Mouse (Mus musculus): Measurements from ENCODE around the gene Bcl2a1b.
"Not testable (repeated sequence)": the region's sequence is repeated elsewhere in the genome, so short reads cannot be mapped to it uniquely, and the experiment has no call there.

The Bcl2a1b gene

DNA sequence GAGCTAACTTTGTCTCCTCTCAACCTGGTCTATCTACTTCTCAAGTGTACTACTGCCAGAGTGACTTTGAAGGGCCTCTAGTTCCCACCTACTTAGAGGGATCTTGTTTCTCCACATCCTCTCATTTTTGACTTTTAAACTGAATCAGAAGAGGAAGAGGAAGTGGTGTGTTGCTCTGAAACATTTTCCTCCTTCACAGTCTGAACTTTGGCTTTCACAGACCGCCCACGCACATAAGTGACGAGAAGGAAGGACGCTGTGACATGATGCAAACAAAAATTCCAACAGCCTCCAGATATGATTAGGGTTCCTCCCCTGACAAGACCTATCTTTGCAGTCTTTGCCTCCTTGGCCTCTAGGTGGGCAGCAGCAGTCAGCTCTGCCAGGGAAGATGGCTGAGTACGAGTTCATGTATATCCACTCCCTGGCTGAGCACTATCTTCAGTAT, at the start of gene Bcl2a1b, which contains the start of gene Gm29094:
TSS of gene Bcl2a1b (plus strand) at position 241 of the 448 bp plus-strand sequence.
TSS of gene Gm29094 (plus strand) at position 411 of the 448 bp plus-strand sequence.
- DNase-seq (ENCODE audit: low spot score), result not testable (repeated sequence)

GRCm38 (mm10) chr9:89172539-89172938, 26.5 kb upstream of the Bcl2a1b start:
- not testable (repeated sequence) for DNase-seq (ENCODE audit: low spot score)

DNA sequence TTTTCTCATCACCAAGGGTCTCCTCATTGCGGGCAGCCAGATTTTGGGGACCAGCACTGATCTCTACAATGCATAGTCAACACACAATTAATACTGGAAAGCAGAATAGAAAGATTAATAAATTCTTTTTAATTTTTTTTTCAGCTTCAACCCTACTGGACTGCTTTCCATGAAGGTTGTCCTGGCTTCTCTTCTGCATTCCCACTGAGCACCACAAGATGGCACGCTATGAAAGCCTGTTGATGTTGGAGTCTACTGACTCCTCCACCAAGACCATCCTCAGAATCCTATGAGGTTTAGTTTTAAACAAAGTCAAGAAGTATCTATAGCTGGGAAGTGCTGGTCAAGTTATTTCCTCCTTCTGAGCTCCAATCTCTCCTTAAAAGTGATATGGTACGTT, 20.2 kb upstream of the Bcl2a1b start:
- peak; percentile 39 for DNase-seq (ENCODE audit: low spot score)

DNA sequence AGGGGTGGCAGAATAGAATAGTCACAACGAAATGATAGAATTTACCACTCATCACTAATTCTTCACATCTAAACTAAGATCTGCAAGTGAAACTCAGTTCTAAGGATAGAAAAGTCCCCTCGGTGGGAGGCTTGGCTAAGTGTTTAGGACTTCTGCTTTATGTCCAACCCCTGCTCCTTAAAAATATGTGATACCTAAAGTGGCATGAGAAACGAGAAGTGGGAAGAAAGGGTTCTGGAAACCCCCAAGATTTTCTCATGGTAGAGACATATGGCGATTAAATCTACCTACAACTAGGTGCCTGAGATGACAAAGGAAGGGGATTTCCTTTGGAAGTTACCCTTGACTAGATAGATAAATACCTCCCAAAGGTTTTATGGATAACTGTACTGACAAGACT, 19.5 kb upstream of the Bcl2a1b start:
- not testable (repeated sequence) for DNase-seq (ENCODE audit: low spot score)

DNA sequence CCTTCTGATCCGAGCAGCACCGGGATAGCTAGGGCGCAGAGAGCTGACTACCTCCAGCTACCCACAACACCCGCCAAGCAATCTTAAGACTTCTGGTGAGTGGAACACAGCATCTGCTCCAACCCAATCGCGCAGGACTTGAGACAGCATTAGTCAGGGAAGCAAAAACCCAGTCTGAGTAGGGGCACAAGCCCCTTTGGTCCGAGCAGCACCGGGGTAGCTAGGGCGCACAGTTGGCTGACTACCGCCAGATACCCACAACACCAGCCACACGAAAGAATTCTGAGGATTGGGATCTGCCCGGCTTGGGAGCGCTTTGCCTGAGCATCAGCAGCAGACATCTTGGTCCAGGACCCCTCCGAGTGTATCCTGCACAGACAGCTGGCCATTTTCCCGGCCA, 12.0 kb upstream of the Bcl2a1b start:
- not testable (repeated sequence) for DNase-seq (ENCODE audit: low spot score)

DNA sequence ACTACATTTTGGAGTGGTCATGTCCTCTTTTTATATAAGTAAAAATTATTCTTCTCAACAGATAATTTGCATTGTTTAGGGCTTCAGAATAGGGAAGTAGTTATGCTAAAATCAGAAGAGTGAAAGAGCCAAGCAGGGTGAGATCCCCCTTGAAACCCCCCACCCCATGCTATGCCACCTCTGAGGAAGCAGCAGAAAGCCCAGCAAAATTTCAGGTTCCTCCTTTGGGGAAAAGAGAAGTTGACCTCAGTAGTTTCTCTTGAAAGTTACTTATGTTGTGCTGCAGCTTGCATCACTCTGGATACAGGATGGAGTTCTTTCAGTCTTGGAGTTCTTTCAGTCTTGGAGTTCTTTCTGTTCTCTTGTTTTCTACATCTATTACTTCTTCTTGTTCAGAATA, 3.5 kb upstream of the Bcl2a1b start:
- DNase-seq (ENCODE audit: low spot score), result not testable (repeated sequence)

DNA sequence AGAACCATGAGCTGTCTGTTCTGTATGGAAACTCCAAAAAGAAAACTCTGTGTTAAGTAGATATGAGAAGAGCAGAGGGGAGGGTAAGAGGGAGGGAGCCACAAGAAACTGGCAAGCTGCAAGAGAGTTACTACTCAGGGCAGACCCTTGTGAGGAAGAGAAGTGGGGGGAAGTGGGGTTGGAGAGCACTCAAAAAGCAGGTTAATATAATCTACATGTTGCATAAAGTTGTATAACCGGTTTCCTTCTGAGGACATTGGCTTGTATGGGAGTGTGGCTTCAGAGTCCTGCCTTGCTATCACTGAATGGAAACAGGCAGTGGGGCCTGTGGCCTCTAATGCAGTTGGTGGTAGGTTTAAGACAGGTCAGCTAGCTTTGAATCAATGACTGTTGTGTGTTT, 1.5 kb upstream of the Bcl2a1b start:
- not testable (repeated sequence) for DNase-seq (ENCODE audit: low spot score)

DNA sequence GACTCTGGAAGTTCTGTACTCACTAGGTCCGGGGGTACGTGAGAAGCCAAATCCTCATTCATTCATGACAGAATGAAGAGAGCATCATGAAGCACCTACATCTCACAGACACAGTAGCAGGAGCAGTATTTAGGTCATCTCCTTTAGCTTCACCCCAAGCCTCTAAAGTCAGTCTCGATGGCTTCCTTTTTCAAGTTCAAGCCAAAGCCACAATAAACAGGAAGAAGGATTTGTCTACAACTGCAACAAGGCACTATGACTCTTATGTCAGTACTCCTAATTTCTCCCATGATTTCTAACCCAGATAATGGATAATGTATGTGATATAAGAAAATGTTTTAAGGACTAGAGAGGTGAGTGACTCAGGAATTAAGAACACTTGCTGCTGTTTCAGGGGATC, 660 bp upstream of the Bcl2a1b start:
- not testable (repeated sequence) for DNase-seq (ENCODE audit: low spot score)

DNA sequence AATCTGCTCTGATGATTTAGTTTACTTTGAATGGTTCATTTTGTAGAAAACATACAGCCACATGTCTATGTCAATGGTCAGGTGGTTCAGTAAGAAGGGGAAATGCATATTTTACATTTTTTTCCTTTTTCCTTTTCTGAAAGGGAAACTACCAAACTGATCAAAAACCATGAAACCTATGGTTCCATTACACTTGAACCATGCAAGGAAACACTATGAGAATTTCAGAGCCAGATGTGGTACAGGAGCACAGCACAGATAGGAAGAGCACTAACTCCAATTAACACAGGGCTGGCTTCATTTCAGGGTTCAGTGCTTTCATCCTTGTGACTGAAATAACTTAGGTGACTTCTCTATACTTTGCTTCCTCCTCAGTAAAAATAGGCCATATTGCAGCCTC, 3.2 kb downstream of the Bcl2a1b start:
- not testable (repeated sequence) for DNase-seq (ENCODE audit: low spot score)

GRCm38 (mm10) chr9:89208939-89209338, 9.9 kb downstream of the Bcl2a1b start:
- not testable (repeated sequence) for DNase-seq (ENCODE audit: low spot score)

- not testable (repeated sequence) for DNase-seq (ENCODE audit: low spot score)
Observed at GRCm38 (mm10) chr9:89210353-89211064, 11.5 kb downstream of the Bcl2a1b start, which contains the start of gene Mthfs. Mthfs (plus strand) TSS chr9:89210676.

DNA sequence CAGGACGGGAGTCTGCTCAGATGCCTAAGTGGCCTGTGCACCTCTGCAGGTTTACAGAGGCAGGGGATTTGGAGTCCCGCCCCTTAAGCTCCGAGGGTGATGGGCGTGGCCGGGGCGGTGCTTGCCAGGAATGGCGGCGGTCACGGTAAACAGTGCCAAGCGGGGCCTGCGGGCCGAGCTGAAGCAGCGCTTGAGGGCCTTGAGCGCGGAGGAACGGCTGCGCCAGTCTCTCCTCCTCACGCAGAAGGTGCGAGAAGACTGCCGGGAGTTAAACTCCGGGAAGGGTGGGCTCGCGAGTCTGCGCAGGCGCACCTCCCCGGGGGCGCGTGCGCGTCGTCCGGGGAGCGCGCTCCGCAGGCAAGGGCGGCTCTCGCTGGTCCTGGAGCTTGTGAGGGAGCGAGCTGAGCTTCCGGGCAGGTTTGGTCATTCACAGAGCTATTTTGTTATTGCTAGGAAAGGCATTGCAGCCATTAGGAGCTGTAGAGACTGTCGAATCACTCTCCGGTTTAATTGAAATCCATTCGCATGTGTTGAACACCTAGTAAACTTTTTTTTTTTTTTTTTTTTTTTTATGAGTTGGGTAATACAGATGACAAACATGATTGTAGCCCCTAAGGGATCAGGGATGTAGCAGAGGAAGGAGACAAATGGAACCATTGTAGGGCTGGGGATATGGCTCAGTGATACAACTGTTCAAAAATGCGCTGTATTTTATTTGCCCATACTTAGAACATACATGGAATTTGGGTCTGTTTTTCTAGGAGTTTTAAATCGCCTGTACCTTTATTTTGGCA, 12.3 kb downstream of the Bcl2a1b start:
- peak; percentile 95 for DNase-seq (ENCODE audit: low spot score)

DNA sequence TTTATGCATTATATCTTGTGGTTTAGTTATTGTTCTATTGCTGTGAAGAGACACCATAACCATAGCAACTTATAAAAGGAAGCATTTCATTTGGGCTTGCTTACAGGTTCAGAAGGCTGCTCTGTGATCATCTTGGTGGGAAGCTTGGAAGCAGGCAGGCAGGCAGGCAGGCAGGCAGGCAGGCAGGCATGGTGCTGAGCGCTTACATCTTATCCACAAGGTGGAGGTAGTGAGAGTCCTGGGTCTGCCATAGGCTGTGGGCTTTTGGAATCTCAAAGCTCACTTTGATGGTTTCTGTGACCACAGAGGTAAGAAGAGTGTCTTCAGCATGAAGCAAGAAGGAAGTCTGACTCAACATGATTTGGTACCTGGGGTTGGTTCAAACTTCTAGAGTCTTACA, 13.4 kb downstream of the Bcl2a1b start:
- DNase-seq (ENCODE audit: low spot score), result not testable (repeated sequence)

DNA sequence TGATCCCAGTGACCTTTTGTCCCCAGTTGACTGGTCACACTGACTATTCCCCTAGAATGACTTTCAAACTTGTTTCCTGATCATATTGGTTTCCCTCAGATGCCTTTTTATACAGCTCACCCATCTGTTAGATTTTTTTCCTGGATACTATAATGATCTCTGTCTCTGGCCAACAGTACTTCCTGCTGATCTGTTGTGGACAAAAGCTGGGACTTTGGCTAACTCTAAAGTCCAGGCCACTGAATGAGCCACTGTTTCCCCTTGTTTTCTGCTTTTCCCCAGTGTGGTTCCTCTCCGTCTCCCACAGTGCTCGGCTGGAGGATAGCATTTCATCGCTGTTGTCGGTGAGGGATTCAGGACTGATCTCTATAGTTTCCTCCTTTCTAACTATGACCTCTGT, 19.2 kb downstream of the Bcl2a1b start:
- DNase-seq (ENCODE audit: low spot score), result not testable (repeated sequence)

DNA sequence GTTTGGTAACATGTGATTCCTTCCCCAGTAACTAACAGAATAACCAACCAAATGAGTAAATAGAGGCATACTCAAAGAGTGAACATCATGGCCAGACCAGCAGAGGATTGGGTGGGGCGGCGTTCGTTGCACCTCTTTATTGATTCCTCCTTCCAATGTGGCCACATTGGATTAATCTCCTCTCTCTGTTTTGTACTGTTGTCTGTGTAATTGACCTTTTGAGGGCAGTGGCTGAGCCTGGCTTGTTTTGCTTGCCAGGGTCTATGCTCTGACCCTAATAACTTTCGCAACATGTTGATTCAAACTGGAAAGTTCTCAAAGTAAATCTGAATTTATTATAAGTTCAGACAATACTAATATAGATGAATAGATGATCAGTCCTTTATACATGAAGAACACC, 20.7 kb downstream of the Bcl2a1b start:
- not testable (repeated sequence) for DNase-seq (ENCODE audit: low spot score)

- DNase-seq (ENCODE audit: low spot score), result not testable (repeated sequence)
Observed at GRCm38 (mm10) chr9:89220704-89221287, 21.8 kb downstream of the Bcl2a1b start.

GRCm38 (mm10) chr9:89226071-89226470, 27.1 kb downstream of the Bcl2a1b start:
- DNase-seq (ENCODE audit: low spot score), result no peak

DNA sequence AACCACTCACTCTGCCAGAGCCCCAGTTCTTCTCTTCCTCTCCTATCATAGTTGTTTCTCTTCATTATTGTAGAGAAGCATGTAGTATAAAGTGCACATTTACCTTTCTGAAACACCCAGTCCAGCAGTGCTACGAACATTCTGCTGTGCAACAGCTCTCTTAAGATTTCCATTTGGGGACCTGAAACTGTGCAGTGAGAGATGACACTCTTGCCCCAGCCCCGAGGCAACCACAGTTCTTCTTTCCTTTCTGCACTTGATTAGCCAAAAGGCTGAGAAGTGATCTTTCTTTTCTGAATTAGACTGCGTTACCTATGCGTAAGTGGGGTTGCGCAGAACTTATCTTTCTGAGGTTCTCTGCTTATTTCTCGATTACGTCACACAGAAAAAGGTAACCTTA, 29.1 kb downstream of the Bcl2a1b start:
- no peak for DNase-seq (ENCODE audit: low spot score)

GRCm38 (mm10) chr9:89230897-89231497, 32.0 kb downstream of the Bcl2a1b start:
- not testable (repeated sequence) for DNase-seq (ENCODE audit: low spot score)

DNA sequence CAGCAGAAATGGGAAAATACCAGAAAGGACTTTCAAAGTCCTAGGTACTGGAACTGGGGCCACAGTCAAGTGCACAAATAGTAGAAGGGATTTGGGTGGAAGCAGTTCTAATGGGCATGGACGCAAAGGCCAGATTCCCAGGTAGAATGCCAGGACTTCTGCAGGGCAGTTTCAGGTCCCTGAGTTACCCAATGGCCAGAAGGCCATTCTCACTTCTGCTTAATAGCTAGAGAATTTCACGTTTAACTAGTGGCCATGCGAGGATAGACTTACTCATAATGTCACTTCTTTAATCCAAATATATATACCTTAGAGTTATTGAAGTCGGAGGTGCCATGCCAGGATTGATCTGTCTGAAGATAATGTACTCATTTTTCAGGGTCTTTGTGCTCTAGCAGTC, 38.1 kb downstream of the Bcl2a1b start:
- DNase-seq (ENCODE audit: low spot score), result not testable (repeated sequence)

GRCm38 (mm10) chr9:89238976-89239505, 40.0 kb downstream of the Bcl2a1b start:
- not testable (repeated sequence) for DNase-seq (ENCODE audit: low spot score)

DNA sequence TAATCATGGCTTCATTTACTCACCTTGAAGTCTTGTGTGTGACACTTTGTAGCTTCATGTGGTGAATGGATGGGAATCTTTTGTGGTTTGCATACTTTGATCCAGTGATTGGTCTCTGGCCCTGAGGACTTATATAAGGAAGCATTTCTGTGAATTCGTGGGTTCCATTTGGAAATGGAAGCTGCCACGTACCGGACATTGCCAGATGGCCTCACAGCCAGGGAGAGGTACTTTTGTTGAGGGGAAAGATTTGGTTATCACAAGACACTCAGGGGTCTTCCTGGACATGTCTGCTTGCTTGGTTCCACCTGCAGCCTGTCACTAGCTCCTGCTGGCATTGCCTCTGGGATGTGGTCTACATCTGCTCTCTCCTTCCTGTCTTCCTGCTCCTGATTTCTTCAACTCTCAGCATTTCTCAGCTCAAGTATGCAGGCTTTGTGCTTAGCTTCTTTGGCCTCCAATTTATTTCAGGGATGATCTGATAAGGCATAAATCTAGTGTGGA, 41.6 kb downstream of the Bcl2a1b start:
- DNase-seq (ENCODE audit: low spot score), result not testable (repeated sequence)
